Mouse (Mus musculus): ENCODE data around the gene Wwc2. TPM values are rescaled to one million over a fixed set of nuclear protein-coding genes. Genes with fewer than 3 reads are reported as not detected.

Wwc2 gene
- polyA plus RNA-seq, 1 experiment from 2014 or later: 16.7 TPM

- Histone ChIP-seq H3K4me2 (replicated peaks; ENCODE audit: low read depth, low read length) (peak overlapping the region; percentile 40), H3K36me3 (ENCODE audit: insufficient read depth, low read length) (no peaks in the 10 kb centered on the region), H3K9ac (replicated peaks; ENCODE audit: low read length) (0 out of 2 replicates have a peak overlapping the region, but pooled peaks have one; percentile 9), H3K4me3 (ENCODE audit: low read length) (peak overlapping the region; percentile 26), H3K27ac (ENCODE audit: low read length) (peak overlapping the region; percentile 93), H3K9me3 (ENCODE audit: low read length) (no peaks in the 10 kb centered on the region), H3K27me3 (ENCODE audit: insufficient read depth, low read length) (no peaks in the 10 kb centered on the region), H3K4me1 (ENCODE audit: insufficient read depth, low read length) (peaks cover 65% of the 10 kb centered on the region)
- peak; percentile 82 for ATAC-seq (ENCODE audit: low FRiP score, low TSS enrichment)
- 20% methylated on average over 16 of the region's 16 CpGs for WGBS
These were observed 58.5 kb downstream of the Wwc2 start for GRCm38 (mm10) chr8:47932028-47932790.

DNA sequence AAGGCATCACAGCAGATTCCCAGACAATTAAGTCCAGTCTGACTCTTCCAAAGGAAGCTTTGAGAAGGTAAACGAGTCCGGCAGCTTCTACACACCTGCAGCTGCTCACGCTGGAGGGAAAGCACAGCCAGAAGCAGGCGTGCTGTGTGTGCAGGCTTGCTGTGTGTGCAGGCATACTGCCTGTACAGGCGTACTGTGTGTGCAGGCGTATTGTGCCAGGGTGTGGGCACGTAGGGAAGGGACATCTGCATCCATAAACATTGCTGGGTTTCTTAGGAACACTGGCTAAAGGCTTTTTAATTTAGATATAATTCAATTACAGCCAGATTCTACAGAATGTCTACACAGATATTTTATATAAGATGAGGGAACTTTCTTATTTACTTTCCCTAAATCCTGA, 59.4 kb downstream of the Wwc2 start:
- WGBS: 72% methylated on average over 7 of the region's 7 CpGs
- Histone ChIP-seq H3K4me1 (ENCODE audit: insufficient read depth, low read length) (peaks cover 60% of the 10 kb centered on the region), H3K27ac (ENCODE audit: low read length) (0 out of 2 replicates have a peak overlapping the region, but pooled peaks have one; percentile 28), H3K4me2 (replicated peaks; ENCODE audit: low read depth, low read length) (no peak overlapping the region), H3K9me3 (ENCODE audit: low read length) (no peaks in the 10 kb centered on the region), H3K9ac (replicated peaks; ENCODE audit: low read length) (no peak overlapping the region), H3K4me3 (ENCODE audit: low read length) (no peak overlapping the region), H3K27me3 (ENCODE audit: insufficient read depth, low read length) (no peaks in the 10 kb centered on the region), H3K36me3 (ENCODE audit: insufficient read depth, low read length) (no peaks in the 10 kb centered on the region)
- no peak for ATAC-seq (ENCODE audit: low FRiP score, low TSS enrichment)

DNA sequence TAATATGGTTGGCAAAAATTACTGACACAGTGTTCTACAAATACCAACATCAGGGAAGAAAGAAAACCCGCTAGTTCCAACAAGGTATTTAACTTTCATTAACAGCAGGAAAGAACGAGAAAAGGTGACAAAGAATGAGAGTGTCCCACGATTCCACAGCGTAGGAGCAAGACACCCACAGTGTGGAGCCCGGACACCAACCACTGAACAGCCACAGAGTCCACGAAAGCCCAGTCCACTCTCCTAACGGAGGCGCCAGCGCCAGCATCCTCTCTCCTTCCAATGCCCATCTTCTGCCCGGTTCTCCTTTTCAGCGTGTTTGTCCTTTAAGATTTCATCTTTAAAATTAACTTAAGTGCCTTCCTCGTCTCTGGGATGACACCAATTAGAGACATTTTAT, 61.1 kb downstream of the Wwc2 start:
- H3K4me2 ChIP-seq (replicated peaks; ENCODE audit: low read depth, low read length): no peak overlapping the region
- H3K4me3 ChIP-seq (ENCODE audit: low read length): no peak overlapping the region
- ATAC-seq (ENCODE audit: low FRiP score, low TSS enrichment): no peak
- H3K27ac ChIP-seq (ENCODE audit: low read length): no peak overlapping the region
- H3K36me3 ChIP-seq (ENCODE audit: insufficient read depth, low read length): no peaks in the 10 kb centered on the region
- no peaks in the 10 kb centered on the region for H3K9me3 ChIP-seq (ENCODE audit: low read length)
- H3K27me3 ChIP-seq (ENCODE audit: insufficient read depth, low read length): no peaks in the 10 kb centered on the region
- no peak overlapping the region for H3K9ac ChIP-seq (replicated peaks; ENCODE audit: low read length)
- H3K4me1 ChIP-seq (ENCODE audit: insufficient read depth, low read length): peaks cover 50% of the 10 kb centered on the region
- 93% methylated on average over 12 of the region's 12 CpGs for WGBS

DNA sequence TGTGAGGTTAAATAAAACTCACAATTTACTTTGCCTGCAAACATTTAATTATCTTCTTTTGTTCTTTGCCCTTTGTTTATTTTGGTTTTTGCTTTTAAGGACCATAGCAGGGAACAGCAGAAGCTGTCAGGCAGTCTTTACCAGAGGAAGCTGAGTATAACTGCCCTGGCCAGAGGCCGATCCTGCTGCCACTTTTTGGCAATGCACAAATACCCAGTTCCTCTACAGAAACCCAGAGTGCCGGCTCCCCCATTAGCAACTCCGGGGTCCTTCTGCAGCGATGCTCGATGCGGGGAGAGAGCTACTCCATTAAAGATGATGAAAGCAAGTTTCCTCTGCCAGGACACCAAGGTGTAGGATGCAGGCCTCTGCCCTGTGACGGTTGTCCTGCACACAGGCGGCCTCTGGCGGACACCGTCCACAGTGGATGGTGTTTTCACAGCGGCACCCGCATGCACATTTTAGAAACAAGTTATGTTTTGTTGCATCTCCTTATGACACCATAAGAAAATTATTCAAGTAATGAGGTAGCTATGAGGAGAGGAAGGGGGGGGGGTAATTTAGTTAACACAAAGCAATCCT, 62.0 kb downstream of the Wwc2 start:
- Histone ChIP-seq H3K36me3 (ENCODE audit: insufficient read depth, low read length) (no peaks in the 10 kb centered on the region), H3K4me1 (ENCODE audit: insufficient read depth, low read length) (peaks cover 48% of the 10 kb centered on the region), H3K9me3 (ENCODE audit: low read length) (no peaks in the 10 kb centered on the region), H3K27ac (ENCODE audit: low read length) (no peak overlapping the region), H3K27me3 (ENCODE audit: insufficient read depth, low read length) (no peaks in the 10 kb centered on the region), H3K4me3 (ENCODE audit: low read length) (no peak overlapping the region), H3K4me2 (replicated peaks; ENCODE audit: low read depth, low read length) (no peak overlapping the region), H3K9ac (replicated peaks; ENCODE audit: low read length) (no peak overlapping the region)
- 83% methylated on average over 12 of the region's 12 CpGs for WGBS
- ATAC-seq (ENCODE audit: low FRiP score, low TSS enrichment): no peak

- Histone ChIP-seq H3K4me1 (ENCODE audit: insufficient read depth, low read length) (peaks cover 29% of the 10 kb centered on the region), H3K9ac (replicated peaks; ENCODE audit: low read length) (no peak overlapping the region), H3K27me3 (ENCODE audit: insufficient read depth, low read length) (no peaks in the 10 kb centered on the region), H3K4me2 (replicated peaks; ENCODE audit: low read depth, low read length) (no peak overlapping the region), H3K4me3 (ENCODE audit: low read length) (no peak overlapping the region), H3K36me3 (ENCODE audit: insufficient read depth, low read length) (peaks cover 7% of the 10 kb centered on the region; the same call in 1 of the 2 replicates), H3K27ac (ENCODE audit: low read length) (0 out of 2 replicates have a peak overlapping the region, but pooled peaks have one; percentile 18), H3K9me3 (ENCODE audit: low read length) (no peaks in the 10 kb centered on the region)
- no peak for ATAC-seq (ENCODE audit: low FRiP score, low TSS enrichment)
- 52% methylated on average over 6 of the region's 6 CpGs for WGBS
These were observed 65.8 kb downstream of the Wwc2 start for GRCm38 (mm10) chr8:47924921-47925320.

DNA sequence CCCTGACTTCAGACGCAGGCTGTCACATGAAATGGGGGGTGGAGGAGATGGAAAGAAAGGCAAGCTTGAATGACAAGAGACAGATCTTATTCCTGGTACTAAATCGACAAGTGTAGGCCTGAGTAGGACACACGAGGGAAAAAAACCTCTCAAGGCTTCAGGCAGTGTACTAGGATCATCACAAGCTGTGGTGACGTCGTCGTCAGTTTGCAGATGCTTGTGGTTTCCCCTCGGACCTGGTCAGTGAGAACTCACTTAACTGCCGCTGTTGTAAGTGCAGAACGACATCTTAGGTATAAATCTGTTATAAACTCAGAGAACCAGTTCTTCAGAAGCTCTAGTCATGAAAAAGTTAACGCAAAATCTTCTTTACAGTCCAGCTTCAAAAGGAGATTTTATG, 67.9 kb downstream of the Wwc2 start:
- WGBS: 45% methylated on average over 10 of the region's 10 CpGs

DNA sequence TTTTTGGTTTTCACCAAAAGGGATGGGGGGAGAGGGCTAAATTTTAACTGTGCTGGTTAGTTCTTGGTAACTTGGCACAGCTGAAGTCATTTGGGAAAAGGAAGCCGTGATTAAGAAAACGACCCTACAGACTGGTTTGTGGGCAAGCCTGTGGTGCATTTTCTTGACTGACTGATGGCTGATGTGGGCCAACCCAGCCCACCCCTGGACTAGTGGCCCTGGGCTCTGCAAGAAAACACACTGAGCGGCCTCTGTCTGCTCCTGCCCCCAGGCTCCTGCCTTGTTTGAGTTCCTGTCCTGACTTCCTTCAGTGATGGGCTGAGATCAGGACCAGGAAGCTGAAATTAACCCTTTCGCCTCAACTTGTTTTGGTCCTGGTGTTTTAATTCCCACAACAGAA, 68.7 kb downstream of the Wwc2 start:
- Histone ChIP-seq H3K4me1 (ENCODE audit: insufficient read depth, low read length) (peaks cover 30% of the 10 kb centered on the region), H3K27ac (ENCODE audit: low read length) (no peak overlapping the region), H3K36me3 (ENCODE audit: insufficient read depth, low read length) (peaks cover 17% of the 10 kb centered on the region; the same call in 1 of the 2 replicates), H3K4me3 (ENCODE audit: low read length) (no peak overlapping the region), H3K27me3 (ENCODE audit: insufficient read depth, low read length) (no peaks in the 10 kb centered on the region), H3K9me3 (ENCODE audit: low read length) (no peaks in the 10 kb centered on the region), H3K9ac (replicated peaks; ENCODE audit: low read length) (no peak overlapping the region), H3K4me2 (replicated peaks; ENCODE audit: low read depth, low read length) (no peak overlapping the region)
- WGBS: 48% methylated on average over 4 of the region's 4 CpGs
- no peak for ATAC-seq (ENCODE audit: low FRiP score, low TSS enrichment)

More for the DNA sequence above, 67.9 kb downstream of the Wwc2 start:
- no peak for ATAC-seq (ENCODE audit: low FRiP score, low TSS enrichment)
- no peak overlapping the region for H3K4me3 ChIP-seq (ENCODE audit: low read length)
- no peak overlapping the region for H3K9ac ChIP-seq (replicated peaks; ENCODE audit: low read length)
- H3K36me3 ChIP-seq (ENCODE audit: insufficient read depth, low read length): peaks cover 17% of the 10 kb centered on the region; the same call in 1 of the 2 replicates
- H3K4me2 ChIP-seq (replicated peaks; ENCODE audit: low read depth, low read length): no peak overlapping the region
- H3K27me3 ChIP-seq (ENCODE audit: insufficient read depth, low read length): no peaks in the 10 kb centered on the region
- H3K9me3 ChIP-seq (ENCODE audit: low read length): no peaks in the 10 kb centered on the region
- H3K27ac ChIP-seq (ENCODE audit: low read length): no peak overlapping the region
- peaks cover 29% of the 10 kb centered on the region for H3K4me1 ChIP-seq (ENCODE audit: insufficient read depth, low read length)

DNA sequence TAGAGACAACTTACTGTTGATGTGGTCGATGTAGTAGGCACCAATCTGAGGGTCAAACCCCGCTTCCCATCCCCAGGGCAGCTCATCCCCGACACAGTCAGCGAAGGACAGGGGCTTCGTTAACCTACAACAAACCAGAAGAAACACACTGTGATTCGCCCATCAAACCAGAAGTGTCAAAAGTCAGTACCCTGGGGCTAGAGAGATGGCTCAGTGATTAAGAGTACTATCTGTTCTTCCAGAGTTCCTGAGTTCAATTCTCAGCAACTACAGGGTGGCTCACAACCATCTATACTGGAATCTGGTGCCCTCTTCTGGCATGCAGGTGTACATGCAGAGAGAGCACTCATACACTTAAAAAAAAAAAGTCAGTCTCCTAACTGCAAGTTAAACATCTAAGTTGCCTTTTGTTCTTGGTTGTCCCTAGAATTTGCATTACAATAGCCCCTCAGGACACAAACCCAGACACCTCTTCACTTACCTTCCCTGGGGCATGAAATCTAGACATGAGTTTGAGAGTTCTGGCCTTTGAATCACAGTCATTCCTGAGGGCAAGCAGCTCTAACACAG, 70.1 kb downstream of the Wwc2 start:
- no peak overlapping the region for H3K4me3 ChIP-seq (ENCODE audit: low read length)
- ATAC-seq (ENCODE audit: low FRiP score, low TSS enrichment): no peak
- no peak overlapping the region for H3K4me2 ChIP-seq (replicated peaks; ENCODE audit: low read depth, low read length)
- H3K27me3 ChIP-seq (ENCODE audit: insufficient read depth, low read length): no peaks in the 10 kb centered on the region
- peaks cover 42% of the 10 kb centered on the region for H3K4me1 ChIP-seq (ENCODE audit: insufficient read depth, low read length)
- WGBS: 95% methylated on average over 6 of the region's 6 CpGs
- H3K9me3 ChIP-seq (ENCODE audit: low read length): no peaks in the 10 kb centered on the region
- no peak overlapping the region for H3K9ac ChIP-seq (replicated peaks; ENCODE audit: low read length)
- H3K36me3 ChIP-seq (ENCODE audit: insufficient read depth, low read length): peaks cover 17% of the 10 kb centered on the region; the same call in 1 of the 2 replicates
- H3K27ac ChIP-seq (ENCODE audit: low read length): no peak overlapping the region

- no peaks in the 10 kb centered on the region for H3K9me3 ChIP-seq (ENCODE audit: low read length)
- 82% methylated on average over 19 of the region's 19 CpGs for WGBS
- peaks cover 32% of the 10 kb centered on the region for H3K4me1 ChIP-seq (ENCODE audit: insufficient read depth, low read length)
- no peak overlapping the region for H3K4me2 ChIP-seq (replicated peaks; ENCODE audit: low read depth, low read length)
- no peak overlapping the region for H3K27ac ChIP-seq (ENCODE audit: low read length)
- no peak overlapping the region for H3K9ac ChIP-seq (replicated peaks; ENCODE audit: low read length)
- no peak overlapping the region for H3K4me3 ChIP-seq (ENCODE audit: low read length)
- ATAC-seq (ENCODE audit: low FRiP score, low TSS enrichment): no peak
- no peaks in the 10 kb centered on the region for H3K27me3 ChIP-seq (ENCODE audit: insufficient read depth, low read length)
- H3K36me3 ChIP-seq (ENCODE audit: insufficient read depth, low read length): peaks cover 17% of the 10 kb centered on the region; the same call in 1 of the 2 replicates
These were observed 73.4 kb downstream of the Wwc2 start for GRCm38 (mm10) chr8:47917060-47918035.
